Mouse (Mus musculus) liver, adult (tissue): Measurements from ENCODE around the gene Fnbp1.

Experiments used
- GATA4 ChIP-seq: IDR thresholded peaks from 2 replicates; pipeline ENCODE4 v1.6.1; 2014; ENCODE audit warnings: mild to moderate bottlenecking, low read length; ENCODE audit not compliant: insufficient replicate concordance

Fnbp1 gene

DNA sequence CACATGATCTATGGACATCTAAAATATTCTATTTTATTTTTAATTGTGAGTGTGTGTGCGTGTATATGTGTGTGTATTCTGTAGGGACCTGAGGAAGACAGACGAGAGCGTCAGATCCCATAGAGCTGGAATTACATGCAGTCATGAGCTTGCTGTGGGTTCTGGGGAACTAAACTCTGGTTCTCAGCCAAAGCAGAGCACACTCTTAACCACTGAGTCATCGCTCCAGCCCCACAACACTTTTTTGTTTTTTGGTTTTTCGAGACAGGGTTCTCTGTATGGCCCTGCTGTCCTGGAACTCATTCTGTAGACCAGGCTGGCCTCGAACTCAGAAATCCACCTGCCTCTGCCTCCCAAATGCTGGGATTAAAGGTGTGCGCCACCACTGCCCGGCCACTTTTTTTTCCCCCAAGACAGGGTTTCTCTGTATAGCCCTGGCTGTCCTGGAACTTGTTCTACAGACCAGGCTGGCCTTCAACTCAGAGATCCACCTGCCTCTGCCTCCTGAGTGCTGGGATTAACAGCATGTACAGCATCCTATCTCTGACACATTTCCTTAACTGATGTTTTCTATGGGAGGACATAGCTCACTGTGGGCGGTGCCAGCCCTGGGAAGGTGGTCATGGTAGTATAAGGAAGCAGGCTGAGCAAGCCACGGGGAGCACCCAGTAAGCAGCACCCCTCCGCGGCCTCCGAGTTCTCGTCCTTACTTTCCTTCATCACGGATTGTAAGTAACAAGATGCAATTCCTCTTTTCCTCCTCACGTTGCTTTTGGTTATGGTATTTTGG is 65.3 kb downstream of the Fnbp1 start:
- no peak for TF ChIP-seq GATA4

DNA sequence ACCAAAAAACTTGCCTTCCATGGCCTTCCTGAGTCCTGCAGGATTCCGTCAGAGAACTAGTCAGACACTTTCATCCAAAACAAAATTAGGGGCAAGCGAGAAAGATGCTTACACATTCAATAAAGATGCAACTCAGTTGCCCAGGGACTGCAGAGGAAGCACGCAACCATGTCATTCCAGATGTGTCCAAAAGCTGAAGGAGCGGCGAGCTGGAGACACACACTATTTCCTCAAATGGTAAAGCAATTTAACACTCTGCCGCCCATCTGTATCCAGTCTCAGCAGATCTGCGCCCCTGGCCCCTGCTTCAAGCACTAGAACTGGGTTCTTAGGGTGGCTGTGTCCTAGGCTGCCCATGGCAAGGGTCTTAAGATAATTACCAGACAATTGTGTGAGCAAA is 66.0 kb downstream of the Fnbp1 start:
- TF ChIP-seq GATA4 = no peak

GRCm38 (mm10) chr2:31075168-31075567 is 66.6 kb downstream of the Fnbp1 start:
- no peak for TF ChIP-seq GATA4

DNA sequence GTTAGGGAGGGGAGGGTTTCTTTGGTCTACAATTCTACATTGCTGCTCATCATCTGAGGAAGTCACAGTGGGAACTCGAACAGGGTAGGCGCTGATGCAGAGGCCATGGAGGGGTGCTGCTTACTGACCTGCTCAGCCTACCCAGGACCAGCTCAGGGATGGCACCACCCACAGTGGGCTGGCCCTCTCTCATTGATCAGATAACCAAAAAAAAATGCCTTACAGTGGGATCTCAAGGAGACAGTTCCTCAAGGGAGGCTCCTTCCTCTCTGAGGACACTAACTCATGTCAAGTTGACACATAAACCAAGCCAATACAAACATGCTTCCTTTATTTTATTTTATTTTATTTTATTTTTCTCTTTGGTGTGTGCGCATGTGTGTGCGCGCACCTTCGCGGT is 72.3 kb downstream of the Fnbp1 start:
- TF ChIP-seq GATA4 = no peak

DNA sequence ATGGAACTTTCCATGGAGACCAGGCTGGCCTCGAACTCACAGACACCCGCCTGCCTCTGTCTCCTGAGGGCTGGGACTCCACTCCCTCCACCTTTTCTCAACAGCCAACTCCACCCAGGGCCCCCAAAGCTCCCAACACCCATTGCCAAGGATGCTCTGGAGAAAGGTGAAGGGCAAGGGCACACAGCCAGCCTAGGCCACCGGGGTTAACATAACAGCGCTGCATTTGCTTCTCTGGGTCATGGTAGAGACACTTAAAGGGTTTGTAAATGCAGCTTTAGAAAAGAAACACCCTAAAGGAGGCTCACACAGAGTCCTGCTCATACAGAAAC is 72.7 kb downstream of the Fnbp1 start:
- no peak for TF ChIP-seq GATA4

- no peak for TF ChIP-seq GATA4
Measured at GRCm38 (mm10) chr2:31068246-31069113, 73.3 kb downstream of the Fnbp1 start.

- no peak for TF ChIP-seq GATA4
Measured at GRCm38 (mm10) chr2:31067696-31068245, 74.0 kb downstream of the Fnbp1 start.

GRCm38 (mm10) chr2:31067059-31067595 is 74.7 kb downstream of the Fnbp1 start:
- TF ChIP-seq GATA4 = no peak

DNA sequence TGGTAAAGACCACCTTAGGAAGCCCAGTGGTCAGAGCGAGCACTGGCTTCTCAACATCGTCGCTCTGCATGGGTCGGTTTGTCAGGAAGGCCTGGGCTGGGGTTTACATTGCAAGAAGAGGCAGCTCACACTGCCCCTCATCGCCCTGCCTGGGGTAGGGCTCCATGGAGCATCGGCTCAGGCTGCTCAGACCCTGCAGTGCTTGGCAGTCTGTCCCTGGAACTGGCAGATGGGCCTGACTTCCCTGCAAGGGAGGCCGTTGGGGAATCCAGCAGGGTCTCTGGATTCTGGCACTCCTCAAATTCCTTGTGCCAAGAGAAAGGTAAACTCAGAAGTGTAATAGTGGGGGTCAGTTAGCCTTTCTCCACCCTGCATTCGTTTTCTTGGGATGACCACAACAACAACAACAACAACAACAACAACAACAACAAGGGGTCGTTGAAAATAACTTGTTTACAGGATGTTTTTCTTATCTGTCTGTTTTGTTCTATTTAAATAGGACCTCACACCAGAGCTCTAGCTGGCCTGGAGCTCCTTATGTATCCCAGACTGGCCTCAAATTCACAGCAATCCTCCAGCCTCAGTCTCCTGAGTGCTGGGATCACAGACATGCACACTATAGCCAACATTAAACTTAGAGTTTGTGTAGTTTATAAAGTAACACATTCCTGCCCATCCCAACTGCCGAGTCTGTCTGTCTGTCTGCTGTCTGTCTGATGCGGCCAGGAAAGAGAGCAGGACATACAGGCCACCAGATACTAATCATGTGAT is 75.6 kb downstream of the Fnbp1 start:
- no peak for TF ChIP-seq GATA4

GRCm38 (mm10) chr2:31061868-31062628 is 79.8 kb downstream of the Fnbp1 start:
- TF ChIP-seq GATA4 = no peak

GRCm38 (mm10) chr2:31060787-31061730 is 80.7 kb downstream of the Fnbp1 start:
- no peak for TF ChIP-seq GATA4

DNA sequence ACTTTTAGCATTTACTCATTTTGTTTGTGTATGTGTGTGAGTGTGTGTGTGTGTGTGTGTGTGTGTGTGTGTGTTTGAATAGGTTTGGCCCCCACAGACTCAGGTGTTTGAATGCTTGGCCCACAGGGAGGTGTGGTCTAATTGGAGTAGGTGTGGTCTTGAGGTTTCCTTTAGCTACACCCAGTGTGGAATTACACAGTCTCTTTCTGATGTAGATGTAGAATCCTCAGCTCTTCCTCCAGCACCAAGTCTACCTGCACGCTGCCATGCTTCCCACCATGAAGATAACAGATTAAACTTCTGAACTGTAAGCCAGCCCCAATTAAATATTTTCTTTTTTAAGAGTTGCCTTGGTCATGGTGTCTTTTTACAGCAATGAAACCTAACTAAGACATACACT is 81.5 kb downstream of the Fnbp1 start:
- no peak for TF ChIP-seq GATA4

- no peak for TF ChIP-seq GATA4
Measured at GRCm38 (mm10) chr2:31058443-31058842, 83.4 kb downstream of the Fnbp1 start.

GRCm38 (mm10) chr2:31057549-31058177 is 84.1 kb downstream of the Fnbp1 start:
- no peak for TF ChIP-seq GATA4
